Mouse (Mus musculus) midbrain, embryonic 16.5 days (tissue): ENCODE results near the gene Dlk1. TPM values are rescaled to one million over a fixed set of nuclear protein-coding genes. Genes with fewer than 3 reads are reported as not detected.

ENCODE experiments used
- ATAC-seq: fragments of 200-750 bp; cut with Nextera tagmentation; 2 replicates; pipeline ENCODE4 v1.8.0; 2017; ENCODE audit warnings: moderate TSS enrichment
- H3K27ac ChIP-seq: fragments of 300-500 bp; sonication (generic); 2 replicates; pipeline ENCODE4 v1.5.1; 2014; ENCODE audit warnings: mild to moderate bottlenecking, low read length, mixed read lengths
- H3K27me3 ChIP-seq: fragments of 300-500 bp; sonication (generic); 2 replicates; pipeline ENCODE4 v1.6.1; 2014; ENCODE audit warnings: low read depth, low read length, mixed read lengths; ENCODE audit not compliant: control insufficient read depth, insufficient read depth
- H3K36me3 ChIP-seq: fragments of 300-500 bp; sonication (generic); 2 replicates; pipeline ENCODE4 v1.6.1; 2014; ENCODE audit warnings: mild to moderate bottlenecking, low read length, moderate library complexity, mixed read lengths; ENCODE audit not compliant: control insufficient read depth, insufficient read depth
- H3K4me1 ChIP-seq: fragments of 300-500 bp; sonication (generic); 2 replicates; pipeline ENCODE4 v1.6.1; 2014; ENCODE audit warnings: mild to moderate bottlenecking, low read length, mixed read lengths; ENCODE audit not compliant: control insufficient read depth, insufficient read depth
- H3K4me2 ChIP-seq: fragments of 300-500 bp; sonication (generic); 2 replicates; pipeline ENCODE4 v1.6.1; 2014; ENCODE audit warnings: mild to moderate bottlenecking, low read length, mixed read lengths
- H3K4me3 ChIP-seq: fragments of 300-500 bp; sonication (generic); 2 replicates; pipeline ENCODE4 v1.5.1; 2014; ENCODE audit warnings: low read depth, mild to moderate bottlenecking, low read length, moderate library complexity, mixed read lengths
- H3K9ac ChIP-seq: fragments of 300-500 bp; sonication (generic); 2 replicates; pipeline ENCODE4 v1.6.1; 2014; ENCODE audit warnings: low read depth, low read length, mixed read lengths
- H3K9me3 ChIP-seq: fragments of 300-500 bp; sonication (generic); replicated peaks from 2 replicates; pipeline ENCODE4 v1.6.1; 2014; ENCODE audit warnings: mild to moderate bottlenecking, low read length, mixed read lengths; ENCODE audit not compliant: control insufficient read depth, poor library complexity, severe bottlenecking
- WGBS: fragments of 180-500 bp; shearing (Covaris S2); extraction: QIAGEN DNeasy Blood & Tissue Kit; methylation state at CpG from one replicate; pipeline ENCODE4 v1.1.7; 2014; 5-methylcytosine and 5-hydroxymethylcytosine counted together
- polyA plus RNA-seq: library from polyadenylated mRNA; unstranded; fragments of >200 nt; fragmentation: Nextera tagmentation; extraction: Ambion mirVana; gene quantifications from 2 replicates; pipeline ENCODE4 v1.2.1, GENCODE M21; 2015

Dlk1 gene
- polyA plus RNA-seq, 1 experiment from 2014 or later: 50.4 TPM

- Histone ChIP-seq H3K27me3 (peaks cover 3% of the 10 kb centered on the region; the same call in 1 of the 2 replicates), H3K36me3 (no peaks in the 10 kb centered on the region), H3K4me3 (no peak overlapping the region), H3K4me1 (peaks cover 8% of the 10 kb centered on the region; the same call in 1 of the 2 replicates), H3K27ac (no peak overlapping the region), H3K9me3 (no peaks in the 10 kb centered on the region), H3K4me2 (no peak overlapping the region), H3K9ac (no peak overlapping the region)
- WGBS: 20% methylated on average over 20 of the region's 20 CpGs
- ATAC-seq: no peak
Measured at GRCm38 (mm10) chr12:109508495-109509454, 56.2 kb downstream of the Dlk1 start.

GRCm38 (mm10) chr12:109509531-109510137 is 57.0 kb downstream of the Dlk1 start:
- Histone ChIP-seq H3K27me3 (peaks cover 3% of the 10 kb centered on the region; the same call in 1 of the 2 replicates), H3K4me2 (no peak overlapping the region), H3K36me3 (no peaks in the 10 kb centered on the region), H3K27ac (no peak overlapping the region), H3K4me3 (no peak overlapping the region), H3K4me1 (peaks cover 8% of the 10 kb centered on the region; the same call in 1 of the 2 replicates), H3K9ac (no peak overlapping the region), H3K9me3 (no peaks in the 10 kb centered on the region)
- WGBS: 13% methylated on average over 8 of the region's 9 CpGs
- ATAC-seq: no peak

GRCm38 (mm10) chr12:109510247-109510646 is 57.6 kb downstream of the Dlk1 start:
- 79% methylated on average over 8 of the region's 8 CpGs for WGBS
- Histone ChIP-seq H3K9ac (no peak overlapping the region), H3K27me3 (peaks cover 3% of the 10 kb centered on the region; the same call in 1 of the 2 replicates), H3K4me3 (no peak overlapping the region), H3K36me3 (no peaks in the 10 kb centered on the region), H3K27ac (no peak overlapping the region), H3K4me2 (no peak overlapping the region), H3K4me1 (peaks cover 8% of the 10 kb centered on the region; the same call in 1 of the 2 replicates), H3K9me3 (no peaks in the 10 kb centered on the region)
- no peak for ATAC-seq

- no peak overlapping the region for H3K27ac ChIP-seq
- H3K4me1 ChIP-seq: peaks cover 8% of the 10 kb centered on the region; the same call in 1 of the 2 replicates
- 89% methylated on average over 8 of the region's 8 CpGs for WGBS
- no peak overlapping the region for H3K9ac ChIP-seq
- no peak overlapping the region for H3K4me2 ChIP-seq
- H3K27me3 ChIP-seq: peaks cover 3% of the 10 kb centered on the region; the same call in 1 of the 2 replicates
- H3K4me3 ChIP-seq: no peak overlapping the region
- H3K9me3 ChIP-seq: no peaks in the 10 kb centered on the region
- ATAC-seq: no peak
- no peaks in the 10 kb centered on the region for H3K36me3 ChIP-seq
Measured at GRCm38 (mm10) chr12:109511456-109511855, 58.8 kb downstream of the Dlk1 start.

GRCm38 (mm10) chr12:109512151-109512907 is 59.7 kb downstream of the Dlk1 start:
- ATAC-seq: no peak
- no peaks in the 10 kb centered on the region for H3K36me3 ChIP-seq
- WGBS: 47% methylated on average over 13 of the region's 13 CpGs

More at GRCm38 (mm10) chr12:109512151-109512907, 59.7 kb downstream of the Dlk1 start:
- Histone ChIP-seq H3K9ac (no peak overlapping the region), H3K9me3 (no peaks in the 10 kb centered on the region), H3K27ac (no peak overlapping the region), H3K4me2 (no peak overlapping the region), H3K4me1 (peaks cover 8% of the 10 kb centered on the region; the same call in 1 of the 2 replicates), H3K4me3 (no peak overlapping the region), H3K27me3 (peaks cover 3% of the 10 kb centered on the region; the same call in 1 of the 2 replicates)

Other genes with a start within 250 kb of the Dlk1 start
- gene Rtl1, start 147.5 kb downstream of the Dlk1 start, polyA plus RNA-seq: 2.0 and 2.2 TPM in 2 replicates